Mouse (Mus musculus) kidney, embryonic 14.5 days (tissue): ENCODE data around the gene Sobp. TPM values are rescaled to one million over a fixed set of nuclear protein-coding genes. Genes with fewer than 3 reads are reported as not detected.

Source experiments
- ATAC-seq: fragments of 200-750 bp; cut with Nextera tagmentation; 2 replicates; pipeline ENCODE4 v1.8.0; 2017; ENCODE audit warnings: moderate number of reproducible peaks, mild to moderate bottlenecking, moderate TSS enrichment, moderate library complexity; ENCODE audit not compliant: low FRiP score, low TSS enrichment
- H3K27ac ChIP-seq: fragments of 300-500 bp; sonication (generic); 2 replicates; pipeline ENCODE4 v1.5.1; 2014; ENCODE audit warnings: low read depth, mild to moderate bottlenecking, low read length, moderate library complexity, mixed read lengths
- H3K27me3 ChIP-seq: fragments of 300-500 bp; sonication (generic); 2 replicates; pipeline ENCODE4 v1.6.1; 2014; ENCODE audit warnings: mild to moderate bottlenecking, low read length; ENCODE audit not compliant: control insufficient read depth, insufficient read depth
- H3K36me3 ChIP-seq: fragments of 300-500 bp; sonication (generic); 2 replicates; pipeline ENCODE4 v1.6.1; 2014; ENCODE audit warnings: low read length, mixed read lengths; ENCODE audit not compliant: control insufficient read depth, insufficient read depth
- H3K4me1 ChIP-seq: fragments of 300-500 bp; sonication (generic); 2 replicates; pipeline ENCODE4 v1.6.1; 2014; ENCODE audit warnings: low read length, mixed read lengths; ENCODE audit not compliant: control insufficient read depth, insufficient read depth
- H3K4me2 ChIP-seq: fragments of 300-500 bp; sonication (generic); replicated peaks from 2 replicates; pipeline ENCODE4 v1.6.1; 2014; ENCODE audit warnings: low read depth, mild to moderate bottlenecking, low read length
- H3K4me3 ChIP-seq: fragments of 300-500 bp; sonication (generic); 2 replicates; pipeline ENCODE4 v1.5.1; 2014; ENCODE audit warnings: mild to moderate bottlenecking, low read length
- H3K9ac ChIP-seq: fragments of 300-500 bp; sonication (generic); 2 replicates; pipeline ENCODE4 v1.6.1; 2014; ENCODE audit warnings: low read depth, mild to moderate bottlenecking, low read length, moderate library complexity
- H3K9me3 ChIP-seq: fragments of 300-500 bp; sonication (generic); 2 replicates; pipeline ENCODE4 v1.6.1; 2016; ENCODE audit warnings: low read length; ENCODE audit not compliant: control insufficient read depth
- WGBS: fragments of 180-500 bp; shearing (Covaris S2); extraction: QIAGEN DNeasy Blood & Tissue Kit; methylation state at CpG from one replicate; pipeline ENCODE4 v1.1.7; 2014; 5-methylcytosine and 5-hydroxymethylcytosine counted together
- polyA plus RNA-seq: library from polyadenylated mRNA; unstranded; fragments of >200 nt; fragmentation: Nextera tagmentation; extraction: Ambion mirVana; gene quantifications from 2 replicates; pipeline ENCODE4 v1.2.1, GENCODE M21; 2014

The Sobp gene
- polyA plus RNA-seq, 1 experiment from 2014 or later: 4.0 TPM

DNA sequence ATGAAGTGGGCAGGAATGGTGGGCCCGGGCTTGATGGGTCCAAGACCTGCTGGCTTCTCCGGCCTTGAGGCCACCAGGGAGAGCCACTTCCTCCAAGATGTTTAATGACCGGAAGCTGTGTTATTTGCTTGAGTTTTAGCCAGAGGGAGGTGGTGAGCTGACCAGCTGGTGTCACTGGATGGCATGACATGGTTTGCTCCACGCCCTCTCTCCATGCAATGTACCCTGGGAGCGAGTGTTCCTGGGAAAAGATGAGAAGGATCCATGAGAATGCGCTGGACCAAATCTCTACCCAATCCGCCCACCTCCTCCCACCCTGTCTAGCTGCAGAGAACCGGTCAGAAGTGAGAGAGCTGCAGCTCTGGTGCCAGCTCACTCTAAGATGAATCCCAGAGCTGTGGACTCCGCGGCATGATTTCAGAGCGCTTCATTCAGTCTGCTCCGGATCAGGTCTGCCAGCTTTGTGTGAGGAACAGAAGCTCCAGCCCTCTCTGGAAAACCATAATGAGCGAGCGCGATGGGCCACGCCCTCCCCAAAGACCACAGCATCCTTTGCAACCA, 170.1 kb downstream of the Sobp start:
- Histone ChIP-seq H3K9me3 (no peaks in the 10 kb centered on the region), H3K4me1 (peaks cover 16% of the 10 kb centered on the region), H3K4me2 (no peak overlapping the region), H3K4me3 (no peak overlapping the region), H3K9ac (no peak overlapping the region), H3K27me3 (no peaks in the 10 kb centered on the region), H3K36me3 (no peaks in the 10 kb centered on the region), H3K27ac (0 out of 2 replicates have a peak overlapping the region, but pooled peaks have one; percentile 3)
- ATAC-seq: peak; percentile 47
- 78% methylated on average over 16 of the region's 16 CpGs for WGBS

DNA sequence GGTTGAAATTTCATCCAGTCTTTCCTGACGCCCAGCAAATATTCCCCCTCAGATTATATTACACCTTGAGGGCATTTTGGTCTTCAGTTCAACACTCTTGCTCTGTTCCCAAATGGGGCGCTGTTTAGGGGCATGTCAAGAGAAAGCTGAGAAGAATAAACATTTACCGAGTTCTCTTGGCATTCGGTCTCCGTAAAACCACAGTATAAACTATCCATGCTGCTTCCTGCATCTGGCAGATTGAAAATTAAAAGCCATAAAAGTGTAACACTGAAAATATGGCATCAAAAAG, 170.9 kb downstream of the Sobp start:
- WGBS: 11% methylated on average over 5 of the region's 5 CpGs
- peaks cover 16% of the 10 kb centered on the region for H3K4me1 ChIP-seq
- H3K4me3 ChIP-seq: peak overlapping the region; percentile 46
- peak; percentile 51 for ATAC-seq
- no peak overlapping the region for H3K27ac ChIP-seq
- no peaks in the 10 kb centered on the region for H3K27me3 ChIP-seq
- H3K36me3 ChIP-seq: no peaks in the 10 kb centered on the region
- H3K4me2 ChIP-seq: peak overlapping the region; percentile 94
- H3K9me3 ChIP-seq: no peaks in the 10 kb centered on the region
- no peak overlapping the region for H3K9ac ChIP-seq

DNA sequence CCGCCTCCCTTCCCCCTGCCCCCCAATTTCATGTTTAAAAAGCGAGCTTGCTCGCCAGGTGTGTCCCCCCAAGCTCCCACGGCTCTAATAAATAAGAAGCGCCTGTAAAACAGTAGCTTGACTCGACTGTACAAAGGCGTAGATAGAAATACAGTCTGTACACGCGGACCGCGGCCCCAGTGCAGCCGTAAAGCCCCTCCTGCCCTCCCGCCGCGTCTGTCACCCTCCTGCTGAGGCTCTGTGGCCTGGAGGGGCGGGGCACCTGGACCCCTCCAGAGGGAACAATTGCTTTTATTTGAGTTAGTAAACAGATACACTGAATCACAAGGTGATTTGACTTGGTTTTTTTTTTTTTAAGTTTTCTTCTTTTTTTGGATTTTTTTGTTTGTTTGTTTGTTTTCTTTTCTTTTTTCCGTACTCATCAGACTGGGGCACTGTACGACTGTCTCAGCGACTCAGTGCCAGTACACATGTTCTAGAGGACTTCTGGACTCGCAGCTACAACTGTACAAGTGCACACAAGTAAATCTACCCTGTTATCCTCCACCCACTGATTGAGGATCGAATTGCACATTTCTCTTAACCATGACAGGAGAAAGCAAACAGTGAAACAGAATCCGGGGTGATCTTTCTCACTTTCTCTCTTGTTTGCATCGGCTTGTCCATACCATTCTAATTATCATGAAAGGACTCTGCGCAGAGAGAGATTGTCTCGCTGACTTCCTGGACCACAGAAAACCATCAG, 171.4 kb downstream of the Sobp start:
- H3K4me2 ChIP-seq: peak overlapping the region; percentile 94
- H3K9ac ChIP-seq: peak overlapping the region; percentile 52
- peaks cover 16% of the 10 kb centered on the region for H3K4me1 ChIP-seq
- H3K27me3 ChIP-seq: no peaks in the 10 kb centered on the region
- no peaks in the 10 kb centered on the region for H3K36me3 ChIP-seq
- no peaks in the 10 kb centered on the region for H3K9me3 ChIP-seq
- ATAC-seq: peak; percentile 77
- WGBS: under 1% methylated on average over 25 of the region's 25 CpGs
- peak overlapping the region; percentile 46 for H3K4me3 ChIP-seq
- peak overlapping the region; percentile 62; the same call in 1 of the 2 replicates for H3K27ac ChIP-seq

DNA sequence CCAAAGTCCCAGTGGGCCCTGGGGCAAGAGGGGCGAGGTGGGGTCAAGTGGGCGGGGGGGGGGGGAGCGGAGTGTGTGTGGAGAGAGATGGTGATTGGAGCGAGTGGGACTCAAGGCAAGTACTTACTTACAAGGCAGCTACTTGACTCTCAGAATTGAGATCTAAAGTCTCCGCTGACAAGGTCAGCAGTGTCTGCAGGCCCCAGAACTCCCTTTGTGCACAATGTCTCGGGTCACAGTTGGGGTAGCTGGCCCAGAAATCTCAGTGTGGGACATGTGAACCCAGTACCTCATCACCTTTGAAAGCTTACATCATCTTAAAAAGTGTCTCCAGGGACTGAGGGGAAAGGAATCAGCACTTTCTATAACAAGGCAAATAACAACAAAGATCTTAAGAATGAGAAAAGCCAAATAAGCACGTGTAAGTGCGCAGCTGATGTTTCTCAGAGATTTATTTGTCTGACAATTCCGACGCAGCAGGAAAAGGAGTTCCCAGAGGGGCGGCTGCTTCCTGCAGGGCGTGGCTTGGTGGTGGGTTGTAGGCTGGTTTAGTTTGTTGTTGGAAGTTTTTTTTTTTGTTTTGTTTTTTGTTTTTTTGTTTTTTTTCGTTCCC, 172.2 kb downstream of the Sobp start:
- peak; percentile 58; the same call in 1 of the 2 replicates for ATAC-seq
- peak overlapping the region; percentile 62; the same call in 1 of the 2 replicates for H3K27ac ChIP-seq
- H3K4me1 ChIP-seq: peaks cover 16% of the 10 kb centered on the region
- peak overlapping the region; percentile 52 for H3K9ac ChIP-seq
- H3K27me3 ChIP-seq: no peaks in the 10 kb centered on the region
- H3K4me2 ChIP-seq: peak overlapping the region; percentile 94
- H3K9me3 ChIP-seq: no peaks in the 10 kb centered on the region
- H3K4me3 ChIP-seq: peak overlapping the region; percentile 46
- 6% methylated on average over 13 of the region's 13 CpGs for WGBS
- no peaks in the 10 kb centered on the region for H3K36me3 ChIP-seq

DNA sequence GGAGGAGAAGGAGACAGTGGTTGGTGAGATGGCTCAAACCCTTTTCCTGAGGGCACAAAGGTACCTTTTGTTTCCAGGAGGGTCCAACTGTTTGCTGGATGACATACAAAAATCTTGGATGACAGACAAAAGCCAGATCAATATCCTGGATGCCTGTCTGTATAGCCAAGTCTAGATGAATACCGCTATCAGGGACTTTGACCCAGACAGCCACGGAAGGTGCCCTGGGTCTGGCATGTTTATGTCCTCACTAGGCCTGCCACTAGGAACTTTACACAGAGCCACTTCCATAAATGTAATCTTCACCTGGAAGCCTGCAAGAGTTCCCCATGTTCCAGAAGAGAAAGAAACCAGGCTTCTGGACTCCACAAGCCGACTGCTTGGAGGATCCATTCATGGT, 172.9 kb downstream of the Sobp start:
- Histone ChIP-seq H3K27me3 (no peaks in the 10 kb centered on the region), H3K9me3 (no peaks in the 10 kb centered on the region), H3K27ac (no peak overlapping the region), H3K4me3 (no peak overlapping the region), H3K9ac (no peak overlapping the region), H3K4me2 (no peak overlapping the region), H3K36me3 (no peaks in the 10 kb centered on the region), H3K4me1 (peaks cover 16% of the 10 kb centered on the region)
- 59% methylated on average over 3 of the region's 3 CpGs for WGBS
- no peak for ATAC-seq

DNA sequence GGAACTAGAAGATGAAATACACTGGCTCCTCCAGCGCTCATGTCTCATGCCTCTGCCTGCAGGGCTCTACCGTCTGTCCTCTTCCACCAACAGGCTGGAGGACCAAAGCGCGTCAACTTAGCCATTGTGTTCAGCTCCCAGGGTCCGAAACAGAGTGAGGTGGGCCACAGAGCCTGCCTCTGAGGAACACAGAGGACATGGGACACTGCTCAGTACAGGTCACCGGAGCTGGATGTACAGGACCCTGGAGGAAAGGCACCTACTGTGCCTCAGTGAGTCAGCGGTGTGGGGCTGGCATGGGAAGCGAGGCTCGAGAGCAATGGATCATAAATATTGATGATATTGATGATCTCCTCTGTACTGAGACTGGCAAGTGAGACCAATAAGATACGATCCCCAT, 175.0 kb downstream of the Sobp start:
- H3K27ac ChIP-seq: no peak overlapping the region
- H3K4me2 ChIP-seq: no peak overlapping the region
- no peak for ATAC-seq
- no peak overlapping the region for H3K4me3 ChIP-seq
- WGBS: 90% methylated on average over 10 of the region's 10 CpGs
- no peaks in the 10 kb centered on the region for H3K36me3 ChIP-seq
- no peaks in the 10 kb centered on the region for H3K27me3 ChIP-seq
- no peaks in the 10 kb centered on the region for H3K9me3 ChIP-seq
- H3K4me1 ChIP-seq: peaks cover 27% of the 10 kb centered on the region
- no peak overlapping the region for H3K9ac ChIP-seq

DNA sequence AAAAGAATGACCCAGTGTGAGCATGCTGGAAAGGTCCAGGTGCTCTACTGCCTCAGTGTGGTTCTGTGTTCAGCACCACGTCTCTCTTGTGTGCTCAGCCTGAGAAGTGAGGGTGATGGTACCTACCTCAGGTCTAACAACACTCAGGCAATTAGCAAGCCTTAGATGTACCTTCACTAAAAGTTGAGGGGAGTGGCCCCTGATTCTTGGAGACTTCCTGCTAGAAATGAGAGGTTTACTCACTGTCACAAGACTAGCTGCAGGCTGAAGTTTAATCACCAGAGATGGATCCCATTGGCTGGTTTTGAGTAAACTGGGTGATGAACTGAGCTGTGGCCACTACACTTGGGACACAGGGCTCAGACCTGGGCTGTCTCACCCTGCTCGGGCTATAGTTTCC, 177.1 kb downstream of the Sobp start:
- ATAC-seq: no peak
- H3K9ac ChIP-seq: no peak overlapping the region
- H3K4me1 ChIP-seq: peaks cover 32% of the 10 kb centered on the region
- 87% methylated on average over 2 of the region's 2 CpGs for WGBS
- no peaks in the 10 kb centered on the region for H3K27me3 ChIP-seq
- H3K27ac ChIP-seq: 0 out of 2 replicates have a peak overlapping the region, but pooled peaks have one; percentile 17
- H3K4me3 ChIP-seq: no peak overlapping the region
- H3K36me3 ChIP-seq: no peaks in the 10 kb centered on the region
- H3K9me3 ChIP-seq: no peaks in the 10 kb centered on the region
- H3K4me2 ChIP-seq: no peak overlapping the region

DNA sequence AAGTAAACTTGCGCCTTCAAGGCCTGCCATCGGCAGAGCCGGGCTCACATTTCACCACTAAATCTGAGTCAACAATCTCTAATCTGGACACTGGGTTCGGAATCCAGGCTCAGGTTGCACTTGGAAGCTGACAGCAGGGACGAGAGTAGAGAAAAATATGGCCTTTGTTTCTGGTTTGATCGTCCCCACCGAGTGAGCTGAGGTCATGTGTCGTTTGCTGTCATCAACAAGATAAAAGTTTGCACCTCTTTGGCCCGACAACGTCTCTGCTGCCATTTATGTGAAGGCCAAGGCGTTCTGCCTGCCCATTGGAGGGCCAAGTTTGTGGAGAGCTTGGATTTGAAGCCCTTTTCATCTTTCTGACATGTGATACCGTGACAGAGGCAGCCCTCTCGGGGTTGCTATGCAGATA, 178.8 kb downstream of the Sobp start:
- Histone ChIP-seq H3K36me3 (no peaks in the 10 kb centered on the region), H3K9ac (no peak overlapping the region), H3K27me3 (0 out of 2 replicates have a peak, but pooled peaks cover 2% of the 10 kb centered on the region), H3K27ac (peak overlapping the region; percentile 67; the same call in 1 of the 2 replicates), H3K4me3 (no peak overlapping the region), H3K4me1 (peaks cover 25% of the 10 kb centered on the region), H3K4me2 (no peak overlapping the region), H3K9me3 (no peaks in the 10 kb centered on the region)
- ATAC-seq: peak; percentile 50
- WGBS: 7% methylated on average over 13 of the region's 13 CpGs

DNA sequence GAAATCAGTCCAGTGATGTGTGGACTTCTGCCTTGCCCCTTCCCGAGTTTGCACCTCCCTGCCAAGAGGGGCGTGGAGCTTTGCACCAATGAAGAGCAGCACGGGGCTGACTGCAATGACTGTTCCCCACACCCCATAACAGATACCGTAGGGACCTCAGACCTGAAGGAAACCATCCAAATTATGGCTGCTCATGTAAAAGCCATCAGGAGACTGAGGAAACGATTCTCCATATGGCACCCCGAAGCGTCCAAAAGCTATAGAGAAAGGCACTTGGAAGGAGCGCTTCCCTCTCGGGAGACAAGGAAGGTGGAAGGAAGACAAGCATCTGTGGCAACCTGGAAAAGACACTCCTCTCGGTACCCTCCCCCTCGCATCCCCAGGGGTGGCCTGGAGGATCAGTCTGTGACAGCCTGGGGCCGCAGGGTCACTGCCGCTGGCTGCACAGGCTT, 180.0 kb downstream of the Sobp start:
- Histone ChIP-seq H3K36me3 (no peaks in the 10 kb centered on the region), H3K9ac (no peak overlapping the region), H3K4me1 (peaks cover 25% of the 10 kb centered on the region), H3K4me2 (peak overlapping the region; percentile 25), H3K27ac (peak overlapping the region; percentile 2; the same call in 1 of the 2 replicates), H3K4me3 (peak overlapping the region; percentile 19; the same call in 1 of the 2 replicates), H3K27me3 (0 out of 2 replicates have a peak, but pooled peaks cover 2% of the 10 kb centered on the region), H3K9me3 (no peaks in the 10 kb centered on the region)
- peak; percentile 61; the same call in 1 of the 2 replicates for ATAC-seq
- WGBS: 5% methylated on average over 13 of the region's 13 CpGs
